Mouse (Mus musculus) small intestine, adult 10 weeks (tissue): ENCODE data around the gene Prpmp5. TPM values are rescaled to one million over a fixed set of nuclear protein-coding genes. Genes with fewer than 3 reads are reported as not detected.

Source experiments
- polyA plus RNA-seq: library from polyadenylated mRNA; stranded (reverse); fragments of 350-450 nt; fragmentation: Illumina TruSeq; extraction: RNeasy Lipid Tissue Mini Kit (QIAGEN cat#74804); gene quantifications from one replicate; pipeline ENCODE4 v1.2.3, GENCODE M21; 2014; ENCODE audit warnings: low replicate concordance

Prpmp5 gene
- not detected for polyA plus RNA-seq

DNA sequence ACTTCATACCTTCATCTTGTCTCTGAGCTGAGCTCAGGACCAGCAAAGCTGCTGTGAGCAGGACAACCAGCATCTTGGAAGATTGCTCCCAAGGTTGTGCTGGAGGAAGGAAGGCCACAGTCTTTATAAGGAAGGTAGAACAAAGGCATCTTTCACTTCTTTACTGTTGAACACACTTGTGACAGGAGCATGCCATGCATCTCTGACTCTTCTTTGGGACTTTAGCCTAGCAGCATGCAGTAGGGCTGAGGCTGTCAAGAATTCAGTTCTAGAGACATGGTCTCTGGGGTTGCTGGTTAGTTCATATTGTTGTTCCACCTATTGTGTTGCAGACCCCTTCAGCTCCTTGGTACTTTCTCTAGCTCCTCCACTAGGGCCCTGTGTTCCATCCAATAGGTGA lies at the start of gene Prpmp5:
Gene Prpmp5 (minus strand): TSS at position 101 of the 400 bp plus-strand sequence.

DNA sequence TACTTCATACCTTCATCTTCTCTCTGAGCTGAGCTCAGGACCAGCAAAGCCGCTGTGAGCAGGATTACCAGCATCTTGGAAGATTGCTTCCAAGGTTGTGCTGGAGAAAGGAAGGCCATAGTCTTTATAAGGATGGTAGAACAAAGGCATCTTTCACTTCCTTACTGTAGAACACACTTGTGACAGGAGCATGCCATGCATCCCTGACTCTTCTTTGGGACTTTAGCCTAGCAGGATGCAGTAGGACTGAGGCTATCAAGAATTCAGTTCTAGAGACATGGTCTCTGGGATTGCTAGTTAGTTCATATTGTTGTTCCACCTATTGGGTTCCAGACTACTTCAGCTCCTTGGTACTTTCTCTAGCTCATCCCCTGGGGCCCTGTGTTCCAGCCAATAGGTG lies 49.5 kb upstream of the Prpmp5 start, which contains the start of gene Gm8882:
Gene Gm8882 (minus strand): TSS at position 101 of the 400 bp plus-strand sequence.

Other genes starting within 250 kb of the Prpmp5 start
- not detected for gene Prb1, start 104.2 kb downstream of the Prpmp5 start, polyA plus RNA-seq
- not detected for gene Gm8882, start 49.4 kb upstream of the Prpmp5 start, polyA plus RNA-seq